Comparison of ENCODE assay signal across 8 mouse cellular contexts in genomic region chr7:101969694-101970428, GRCm38 (mm10). TPM values are rescaled to one million over a fixed set of nuclear protein-coding genes. Genes with fewer than 3 reads are reported as not detected.
A peak's percentile ranks its signal among the peaks of the same experiment; 100 is the strongest.
DNase-seq lines count a peak whose midpoint lies in the region; ATAC-seq and TF ChIP-seq lines count a peak whose summit lies in the region.

No protein-coding gene starts in this region.

- intact Hi-C loops in gastrocnemius, adult 2 months (cut with DNase I): loop anchor here (2.0 to 5.0 kb wide), 2 partner anchors 35 to 133 kb away; partner anchors contain the start of genes Inppl1 and Numa1

- peak overlapping the region; percentile 94 for H3K4me3 ChIP-seq in gastrocnemius, adult 2 months
- peak overlapping the region; percentile 61 for H3K4me3 ChIP-seq in hindbrain, postnatal 0 days (ENCODE audit: low read length)

- peak; percentile 92 for DNase-seq in gastrocnemius, adult 2 months
- peak; percentile 84 for DNase-seq in hindbrain, postnatal 0 days (ENCODE audit: low spot score)
- peak; percentile 69 to 81 for DNase-seq in left cerebral cortex, adult 8-10 months (ENCODE audit: low spot score in 2 of 2)
- peak; percentile 88 for DNase-seq in right cerebral cortex, adult 18-20 months
- peak; percentile 89 for DNase-seq in urinary bladder, adult 2 months (ENCODE audit: low spot score)

- no peaks in the 10 kb centered on the region for H3K9me3 ChIP-seq in hindbrain, postnatal 0 days (ENCODE audit: low read length)

- peaks cover 17% of the 10 kb centered on the region; the same call in 1 of the 2 replicates for H3K4me1 ChIP-seq in hindbrain, postnatal 0 days (ENCODE audit: insufficient read depth, low read length)

- H3K36me3 ChIP-seq in hindbrain, postnatal 0 days (ENCODE audit: insufficient read depth, low read length): no peaks in the 10 kb centered on the region

- 0 out of 2 replicates have a peak, but pooled peaks have one; percentile 6 for TF ChIP-seq CTCF in gastrocnemius, adult 2 months (IDR thresholded peaks at IDR 0.05)
- no peak for TF ChIP-seq CTCF in hindbrain, postnatal 0 days (IDR thresholded peaks at IDR 0.05; ENCODE audit: low read depth)

- peak overlapping the region; percentile 98 for H3K27ac ChIP-seq in gastrocnemius, adult 2 months
- peak overlapping the region; percentile 99 for H3K27ac ChIP-seq in hindbrain, postnatal 0 days

- H3K4me2 ChIP-seq in hindbrain, postnatal 0 days (ENCODE audit: low read depth, low read length): peak overlapping the region; percentile 78

- peak; percentile 62 for ATAC-seq in activated CD4-positive, CD25-positive, alpha-beta regulatory T cell, adult 4 months
- ATAC-seq in common myeloid progenitor, adult 5-6 weeks (replicated peaks; ENCODE audit: low read depth, poor library complexity, severe bottlenecking): peak; percentile 55
- peak; percentile 85 for ATAC-seq in hindbrain, postnatal 0 days
- peak; percentile 72 for ATAC-seq in megakaryocyte, adult 5-6 weeks (ENCODE audit: poor library complexity, severe bottlenecking)

- under 1% methylated on average over 53 of the region's 53 CpGs for WGBS in hindbrain, postnatal 0 days

- no peaks in the 10 kb centered on the region for H3K27me3 ChIP-seq in hindbrain, postnatal 0 days (ENCODE audit: insufficient read depth, low read length)

- peak overlapping the region; percentile 97 for H3K9ac ChIP-seq in hindbrain, postnatal 0 days (replicated peaks; ENCODE audit: low read length)

RNA-seq across cellular contexts. Expression of gene Numa1, which starts 36.0 kb away (rescaled TPM):
- 10 to 100 TPM; 59.1 to 76.8 TPM for polyA plus RNA-seq in activated CD4-positive, CD25-positive, alpha-beta regulatory T cell, adult 4 months (2017; shearing (Covaris generic))
- total RNA-seq in common myeloid progenitor, adult 5-6 weeks (2017): 251 and 297 TPM in 2 replicates
- total RNA-seq in gastrocnemius, adult 2 months (2021): 10 to 100 TPM; 47.1 to 53.6 TPM
- 82.9 and 89.3 TPM in 2 replicates for total RNA-seq in hindbrain, postnatal 0 days (2014; rRNA removed)
- polyA plus RNA-seq in hindbrain, postnatal 0 days (2015; fragmentation: Nextera tagmentation; extraction: Ambion mirVana): 24.4 and 26.5 TPM in 2 replicates
- 100 to 1,000 TPM in 2 of 4 experiments, 10 to 100 TPM in 2; 98.8 to 108 (median 101) TPM for total RNA-seq in left cerebral cortex, adult 8-10 months (2022)
- 71.4 and 82.2 TPM in 2 replicates for total RNA-seq in megakaryocyte, adult 5-6 weeks (2015)
- total RNA-seq in megakaryocyte, adult 5-6 weeks (2017): 122 and 139 TPM in 2 replicates
- polyA plus RNA-seq in urinary bladder, adult 2 months (2012; rRNA removed): 50.5 and 80.1 TPM in 2 replicates

RNA-seq across cellular contexts. Expression of gene Lrrc51, which starts 36.2 kb away (rescaled TPM):
- polyA plus RNA-seq in activated CD4-positive, CD25-positive, alpha-beta regulatory T cell, adult 4 months (2017; shearing (Covaris generic)): 1 to 10 TPM; 1.8 to 2.0 TPM
- 1.7 and 3.9 TPM in 2 replicates for total RNA-seq in common myeloid progenitor, adult 5-6 weeks (2017)
- 1 to 10 TPM; 4.1 to 4.2 TPM for total RNA-seq in gastrocnemius, adult 2 months (2021)
- 5.2 and 6.5 TPM in 2 replicates for total RNA-seq in hindbrain, postnatal 0 days (2014; rRNA removed)
- polyA plus RNA-seq in hindbrain, postnatal 0 days (2015; fragmentation: Nextera tagmentation; extraction: Ambion mirVana): 9.7 and 12.1 TPM in 2 replicates
- 1 to 10 TPM; 3.7 to 8.1 (median 5.8) TPM for total RNA-seq in left cerebral cortex, adult 8-10 months (2022)
- 0.82 and 1.1 TPM in 2 replicates for total RNA-seq in megakaryocyte, adult 5-6 weeks (2015)
- total RNA-seq in megakaryocyte, adult 5-6 weeks (2017): 0.70 TPM in 1 of 2 replicates, not detected in the other
- 25.7 and 34.4 TPM in 2 replicates for polyA plus RNA-seq in urinary bladder, adult 2 months (2012; rRNA removed)

RNA-seq across cellular contexts. Expression of gene Il18bp, which starts 48.6 kb away (rescaled TPM):
- polyA plus RNA-seq in activated CD4-positive, CD25-positive, alpha-beta regulatory T cell, adult 4 months (2017; shearing (Covaris generic)): 1 to 10 TPM; 5.2 to 8.0 TPM
- total RNA-seq in common myeloid progenitor, adult 5-6 weeks (2017): 1.9 and 3.5 TPM in 2 replicates
- total RNA-seq in gastrocnemius, adult 2 months (2021): 1 to 10 TPM; 1.9 to 2.3 TPM
- 7.1 and 14.7 TPM in 2 replicates for total RNA-seq in hindbrain, postnatal 0 days (2014; rRNA removed)
- 3.0 and 3.3 TPM in 2 replicates for polyA plus RNA-seq in hindbrain, postnatal 0 days (2015; fragmentation: Nextera tagmentation; extraction: Ambion mirVana)
- 1 to 10 TPM; 6.6 to 8.1 (median 7.8) TPM for total RNA-seq in left cerebral cortex, adult 8-10 months (2022)
- 8.8 and 11.1 TPM in 2 replicates for total RNA-seq in megakaryocyte, adult 5-6 weeks (2015)
- 4.9 and 5.4 TPM in 2 replicates for total RNA-seq in megakaryocyte, adult 5-6 weeks (2017)
- 6.7 and 8.9 TPM in 2 replicates for polyA plus RNA-seq in urinary bladder, adult 2 months (2012; rRNA removed)

Comparison
In these comparisons a context has a peak if more than half of its experiments do, and no peak if none do; other contexts are left out.
1. Peak in every context shown above with its lines: DNase-seq, ATAC-seq, H3K4me3 ChIP-seq and H3K27ac ChIP-seq.